Mouse (Mus musculus) spleen, adult 18-20 months (tissue): ENCODE data around the gene Tdgf1.

Experiments used
- DNase-seq, 2 experiments: peaks; one replicate each; pipeline ENCODE4 v3.0.0; 2022; ENCODE audit warnings: mixed read lengths in 2 of 2

Tdgf1 gene

DNA sequence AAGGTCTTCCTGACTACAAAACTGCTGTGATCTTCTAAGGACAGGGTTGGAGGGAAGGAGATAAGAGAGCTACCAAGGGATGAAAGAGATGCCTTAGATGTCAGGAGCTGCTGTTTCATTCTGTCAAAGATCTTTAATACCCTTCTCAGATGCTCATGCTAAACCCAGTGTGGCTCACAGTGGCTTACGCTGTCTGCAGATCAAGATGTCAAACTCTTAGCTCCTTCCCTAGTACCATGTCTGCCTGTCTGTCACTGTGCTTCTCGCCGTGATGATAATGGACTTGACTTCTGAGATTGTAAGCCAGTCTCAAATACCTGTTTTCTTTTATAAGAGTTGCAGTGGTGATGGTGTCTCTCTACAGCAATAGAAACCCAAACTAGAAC lies 37.3 kb downstream of the Tdgf1 start:
- DNase-seq = no peak

DNA sequence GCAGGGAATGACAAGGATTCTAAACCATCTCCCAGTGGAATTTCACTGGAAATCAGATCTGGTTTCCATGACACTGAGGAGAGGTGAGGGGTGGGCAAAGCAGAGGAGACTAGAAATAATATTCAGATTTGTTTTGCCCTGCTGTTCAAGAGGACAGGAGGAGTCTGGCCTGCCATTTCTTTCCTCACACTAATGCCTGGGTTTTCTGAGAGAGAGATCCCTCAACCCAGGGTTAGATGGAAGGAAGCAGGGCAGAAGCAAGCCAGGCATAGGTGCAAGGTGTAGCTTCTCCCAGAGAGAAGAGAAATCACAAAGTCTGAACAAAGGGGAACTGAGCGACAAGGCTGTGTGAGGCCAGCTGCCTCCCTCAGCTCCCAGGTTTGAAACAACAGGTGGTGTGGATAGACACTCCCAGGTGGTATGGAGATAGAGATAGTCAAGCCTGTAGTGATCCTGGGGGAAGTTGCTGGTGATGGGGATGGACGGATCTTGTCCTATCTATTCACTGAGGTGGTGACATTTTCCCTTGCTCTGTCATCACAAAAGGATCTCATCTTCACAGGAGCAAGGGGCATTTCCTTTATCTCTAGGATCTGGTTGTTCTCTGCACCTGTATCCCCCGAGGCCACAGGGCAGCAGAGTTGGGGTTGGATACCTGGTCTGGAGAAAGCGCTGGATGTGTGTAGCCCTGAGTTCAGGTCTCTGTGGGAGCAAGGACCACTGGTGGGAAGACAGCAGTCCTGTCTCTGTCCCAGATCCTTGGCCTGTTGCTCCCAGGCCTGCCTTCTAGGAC lies 37.9 kb downstream of the Tdgf1 start:
- no peak for DNase-seq

DNA sequence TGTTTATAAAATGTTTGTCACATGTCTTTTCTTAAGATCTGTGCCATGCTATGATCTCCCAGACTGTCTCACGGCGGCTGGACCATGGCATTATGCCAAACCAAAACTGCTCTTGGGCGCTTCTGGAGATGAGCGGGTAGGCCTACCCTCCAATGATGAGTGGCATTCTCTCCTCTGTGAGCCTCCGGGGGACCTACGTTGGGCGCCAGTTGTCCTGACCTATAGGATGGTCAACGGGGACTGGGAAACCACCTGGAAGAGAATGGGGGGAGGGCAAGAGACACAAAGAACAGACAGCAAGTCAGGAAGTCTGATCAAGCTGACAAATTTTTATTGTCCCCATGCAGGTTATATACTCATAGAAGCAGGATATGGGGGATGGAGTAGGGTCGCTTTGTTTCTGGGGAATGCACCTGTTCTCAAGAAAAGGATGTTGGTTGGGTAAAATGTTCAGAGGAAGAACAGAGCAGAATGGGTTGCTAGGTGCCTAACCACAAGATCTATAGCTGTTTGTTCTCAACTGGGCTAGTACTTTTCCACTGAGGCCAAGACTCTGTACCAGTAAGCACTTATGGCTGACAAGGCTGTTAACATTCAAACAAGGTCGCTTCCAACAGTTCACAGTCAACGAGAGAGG lies 38.6 kb downstream of the Tdgf1 start:
- DNase-seq = no peak

DNA sequence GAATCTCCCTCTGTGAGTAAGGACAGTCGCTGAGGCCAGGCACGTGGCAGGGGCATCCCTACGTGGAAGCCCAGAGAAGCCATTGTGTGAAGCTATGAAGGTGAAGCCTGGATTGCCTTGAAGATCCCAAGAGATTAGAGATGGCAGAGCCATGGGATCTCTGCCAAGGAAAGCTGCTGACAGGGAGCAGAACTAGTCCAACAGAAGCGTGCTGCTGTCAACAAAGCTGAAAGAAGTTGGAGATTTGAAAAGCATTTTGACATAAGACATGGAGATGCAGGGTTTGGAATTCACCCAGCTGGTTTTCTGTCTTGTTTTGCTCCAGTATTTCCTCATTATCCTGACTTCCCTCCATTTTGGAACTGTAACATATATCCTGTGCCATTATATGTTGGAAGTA lies 43.7 kb downstream of the Tdgf1 start:
- no peak for DNase-seq

DNA sequence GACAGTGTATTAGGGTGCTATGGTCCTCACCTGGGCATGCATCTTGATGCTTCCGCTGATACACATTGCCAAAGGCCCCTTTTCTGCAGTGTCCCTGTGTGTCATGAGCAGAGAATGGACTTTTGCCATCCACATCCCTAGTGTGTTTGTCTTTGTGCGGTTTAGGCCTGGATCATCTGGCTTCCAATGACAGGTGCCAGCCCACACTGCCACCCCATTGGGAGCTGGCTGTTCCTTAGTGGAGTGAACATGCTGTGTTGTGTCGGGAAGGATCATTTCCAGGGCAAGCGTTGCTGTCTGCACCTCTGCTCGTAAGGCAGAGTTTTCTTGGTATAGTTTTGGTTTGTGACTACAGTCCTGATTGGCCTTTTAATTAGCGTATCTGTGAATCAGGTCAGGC lies 44.8 kb downstream of the Tdgf1 start:
- DNase-seq = no peak

DNA sequence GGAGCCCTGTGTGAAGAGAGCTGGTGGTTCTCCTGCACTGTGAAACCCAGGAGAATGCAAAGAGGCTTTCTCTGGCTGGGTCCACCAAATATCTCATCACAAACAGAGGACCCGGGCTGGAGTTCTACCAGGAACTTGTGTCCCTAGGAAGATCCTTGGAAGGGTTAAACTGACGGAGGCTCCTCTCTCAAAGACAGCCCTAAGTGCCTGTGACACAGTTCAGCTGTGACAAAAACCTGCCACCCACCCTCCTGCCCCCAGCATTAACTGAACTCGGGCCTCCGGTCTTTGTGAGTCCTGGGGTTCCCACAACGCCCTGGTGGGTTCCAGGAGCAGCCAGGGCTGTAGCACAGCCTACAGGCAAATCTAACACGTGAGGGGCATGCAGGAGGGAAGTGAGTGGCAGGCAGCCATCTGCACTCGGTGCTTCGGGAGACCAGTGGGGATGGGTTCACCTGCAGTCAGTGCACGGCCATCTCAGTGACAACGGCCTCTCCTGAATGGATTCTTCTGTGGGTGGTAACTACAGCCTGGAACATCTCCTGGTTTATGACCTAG lies 46.4 kb downstream of the Tdgf1 start:
- DNase-seq = no peak

DNA sequence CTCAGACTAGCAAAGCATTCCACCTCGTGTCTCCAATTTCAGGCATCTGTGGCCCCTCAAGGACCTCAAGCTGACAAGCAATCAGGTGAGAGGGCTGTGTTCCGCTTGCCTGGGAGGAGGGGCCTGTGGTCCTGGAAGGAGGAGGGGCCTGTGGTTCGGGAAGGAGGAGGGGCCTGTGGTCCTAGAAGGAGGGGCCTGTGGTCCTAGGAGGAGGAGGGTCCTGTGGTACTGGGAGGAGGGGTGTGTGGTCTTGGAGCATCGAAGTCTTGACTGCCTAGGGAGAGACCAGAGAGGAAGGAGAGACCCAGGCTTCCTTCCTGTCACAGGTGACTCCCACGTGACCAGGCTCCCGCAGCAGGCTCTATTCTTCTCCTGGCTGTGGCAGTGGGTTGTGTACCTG lies 49.4 kb downstream of the Tdgf1 start:
- DNase-seq = peak; percentile 23 to 49

DNA sequence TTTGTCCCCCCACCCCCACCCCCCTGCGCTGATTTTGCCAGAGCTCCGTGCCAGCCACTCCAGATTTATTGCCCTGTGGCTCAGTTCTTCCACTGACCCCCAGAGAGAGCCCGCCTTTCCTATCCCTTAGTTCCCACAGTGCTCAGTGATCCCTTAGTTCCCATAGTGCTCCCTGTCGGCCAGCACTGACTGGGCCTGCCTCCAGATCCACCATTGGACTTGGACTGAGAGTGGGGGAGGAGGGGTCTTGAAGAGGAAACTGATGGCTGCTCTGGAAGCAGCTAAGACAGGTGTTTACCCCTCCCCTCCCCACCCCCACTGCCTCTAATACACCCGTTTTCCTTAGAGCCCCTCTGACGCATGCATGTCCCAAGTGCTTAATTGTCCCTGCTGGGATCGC lies 50.0 kb downstream of the Tdgf1 start:
- no peak for DNase-seq

DNA sequence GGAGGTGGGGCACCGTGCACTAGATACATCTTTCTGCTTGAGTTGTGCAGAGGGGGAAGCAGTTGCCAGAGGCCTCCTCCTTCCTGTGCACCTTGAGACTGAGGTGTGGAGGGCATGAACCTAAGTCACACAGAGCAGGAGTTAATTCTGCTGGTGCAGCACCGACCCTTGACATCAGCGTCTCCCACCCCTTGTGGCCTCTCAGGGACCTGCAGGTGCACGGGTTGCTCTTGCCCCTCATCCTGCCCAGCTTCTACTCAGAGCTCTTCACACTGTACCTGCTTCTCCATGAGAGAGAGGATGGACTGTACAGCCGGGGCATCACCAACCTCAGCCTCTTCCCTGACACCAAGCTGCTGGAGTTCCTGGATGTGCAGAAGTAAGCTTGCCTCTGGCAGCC lies 50.5 kb downstream of the Tdgf1 start:
- no peak for DNase-seq

DNA sequence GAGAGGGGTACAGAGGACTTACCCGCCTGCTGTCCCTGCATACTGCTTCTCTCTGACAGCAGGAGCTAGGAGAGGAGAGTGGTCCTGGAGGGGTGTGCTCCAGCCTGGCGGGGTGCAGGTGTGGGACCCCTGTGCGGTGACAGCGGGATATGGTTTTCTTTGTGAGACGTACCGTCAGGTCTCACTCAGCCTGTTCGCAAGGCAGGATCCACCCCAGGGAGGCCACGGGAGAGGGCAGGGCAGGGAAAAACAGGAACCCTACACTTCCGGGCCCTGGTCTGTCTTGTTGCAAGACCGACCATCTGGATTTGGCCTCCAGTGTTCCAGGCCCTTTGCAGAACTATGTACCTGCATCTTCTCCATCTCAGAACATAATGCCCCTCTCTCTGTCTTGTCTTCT lies 52.5 kb downstream of the Tdgf1 start:
- DNase-seq = no peak

DNA sequence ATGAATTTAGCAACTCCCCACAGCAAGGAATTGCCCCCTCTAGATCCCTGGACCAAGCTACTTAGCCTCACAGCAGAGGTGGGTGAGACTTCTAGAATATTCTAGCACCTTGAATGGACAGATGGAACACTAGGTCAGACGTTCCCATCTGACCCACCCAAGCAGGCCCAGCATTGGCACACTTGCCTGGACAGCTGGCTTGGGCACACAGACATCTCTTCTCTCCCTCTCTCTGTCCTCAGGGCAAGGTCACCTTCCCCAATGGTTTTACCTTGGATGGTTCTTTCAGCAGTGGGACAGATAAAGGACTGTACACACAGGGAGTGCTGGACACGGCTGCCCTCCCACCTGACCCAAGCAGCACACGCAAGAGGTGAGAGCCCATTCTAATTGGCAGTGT lies 53.4 kb downstream of the Tdgf1 start:
- no peak for DNase-seq

DNA sequence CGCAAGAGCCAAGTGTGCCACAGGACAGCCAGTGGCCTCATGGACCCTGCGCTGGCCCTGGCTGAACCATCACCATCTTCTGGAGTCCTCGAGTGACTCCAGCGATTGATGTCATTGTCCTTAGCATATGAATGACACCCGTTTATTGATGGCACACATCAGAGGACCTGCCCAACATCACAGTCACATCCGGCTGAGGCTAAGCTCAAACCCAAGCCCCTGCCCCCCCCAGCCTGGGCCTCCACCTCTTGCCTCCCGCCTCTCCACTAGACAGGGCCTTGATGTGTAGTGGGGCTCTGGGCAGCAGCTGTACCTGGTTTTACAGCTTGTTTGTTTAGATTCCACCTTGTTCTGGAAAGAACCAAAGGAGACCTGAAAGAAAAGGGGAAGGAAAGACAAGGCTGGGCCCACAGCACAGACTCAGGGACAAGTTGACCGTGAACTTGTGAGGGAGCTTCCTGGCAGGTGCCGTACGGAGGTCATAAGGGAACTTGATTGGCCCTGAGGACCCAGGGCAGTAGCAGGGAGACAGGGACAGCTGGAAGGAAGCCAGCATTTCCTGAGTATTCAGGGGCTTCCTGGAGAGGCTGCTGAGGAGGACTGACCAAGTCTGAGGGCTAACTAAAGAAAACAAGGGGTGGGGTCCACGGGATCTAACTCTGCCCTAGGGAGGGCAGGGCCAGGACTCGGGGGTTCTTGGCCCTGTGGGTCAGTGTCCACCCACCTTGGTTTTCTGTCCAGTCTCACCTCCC lies 54.7 kb downstream of the Tdgf1 start:
- DNase-seq = no peak

DNA sequence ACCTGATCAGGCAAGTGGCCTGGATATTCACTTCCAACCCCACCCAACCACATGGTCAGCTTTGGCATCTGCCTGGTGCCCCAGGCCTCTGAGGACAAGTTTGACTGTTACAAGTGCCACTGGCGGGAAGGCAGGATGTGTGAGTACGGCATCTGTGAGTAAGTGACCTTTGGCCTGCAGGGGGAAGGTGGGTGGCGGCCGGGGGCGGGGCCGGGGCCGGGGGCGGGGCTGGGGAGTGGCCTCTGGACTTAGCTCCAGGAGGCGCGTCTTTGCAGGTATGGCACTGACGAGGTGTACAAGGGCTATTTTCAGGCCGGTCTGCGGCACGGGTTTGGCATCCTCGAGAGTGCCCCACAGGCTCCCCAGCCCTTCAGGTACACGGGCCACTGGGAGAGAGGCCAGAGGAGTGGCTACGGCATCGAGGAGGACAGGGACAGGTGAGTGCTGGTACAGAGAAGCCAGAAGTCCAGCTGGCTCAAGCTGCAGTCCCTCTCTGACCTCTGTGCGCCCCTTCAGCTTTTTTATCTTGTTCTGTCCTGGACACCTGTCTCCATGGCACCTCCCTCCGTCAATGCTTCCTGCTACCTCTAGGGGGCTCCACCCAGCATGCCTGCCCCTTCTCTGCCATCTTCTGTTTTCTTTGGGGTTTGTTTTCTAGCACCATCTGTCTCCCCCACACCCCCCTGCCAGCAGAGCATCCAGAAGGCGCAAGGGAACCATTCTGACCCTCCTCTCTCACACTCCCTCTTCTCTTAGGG lies 55.8 kb downstream of the Tdgf1 start:
- no peak for DNase-seq
